Mouse (Mus musculus) testis, adult 2 months (tissue): ENCODE measurements at regions not wholly inside any gene's neighbourhood (a gene's known extent, or its start where the extent isn't known, plus 50 kb on each side); places are given as distances from the start of the nearest gene placed in this dataset.

Experiments used
- H3K27ac ChIP-seq: fragments of 200-500 bp; 2 replicates; pipeline ENCODE4 v1.5.1; 2012; ENCODE audit warnings: low read depth, low read length; ENCODE audit not compliant: control insufficient read depth, insufficient read depth
- H3K27me3 ChIP-seq: fragments of 200-500 bp; 2 replicates; pipeline ENCODE4 v1.6.1; 2012; ENCODE audit warnings: mild to moderate bottlenecking, low read length, moderate library complexity; ENCODE audit not compliant: control insufficient read depth, insufficient read depth
- H3K36me3 ChIP-seq: fragments of 200-500 bp; 2 replicates; pipeline ENCODE4 v1.6.1; 2012; ENCODE audit warnings: mild to moderate bottlenecking, low read length; ENCODE audit not compliant: control insufficient read depth, insufficient read depth
- H3K4me1 ChIP-seq: fragments of 200-500 bp; 2 replicates; pipeline ENCODE4 v1.6.1; 2012; ENCODE audit warnings: low read length; ENCODE audit not compliant: control insufficient read depth, insufficient read depth
- H3K4me3 ChIP-seq: fragments of 200-500 bp; 2 replicates; pipeline ENCODE4 v1.5.1; 2012; ENCODE audit warnings: low read depth, mild to moderate bottlenecking, low read length, moderate library complexity, mixed read lengths; ENCODE audit not compliant: control insufficient read depth
- CTCF ChIP-seq: fragments of 200-500 bp; IDR thresholded peaks from 2 replicates; pipeline ENCODE4 v1.5.1; 2012; ENCODE audit warnings: low read depth, mild to moderate bottlenecking, inconsistent platforms, low read length, moderate library complexity; ENCODE audit not compliant: control insufficient read depth, insufficient read depth, insufficient replicate concordance
- POLR2A ChIP-seq: fragments of 200-500 bp; IDR thresholded peaks from 2 replicates; pipeline ENCODE4 v1.6.1; 2012; ENCODE audit warnings: low read depth, mild to moderate bottlenecking, inconsistent platforms, low read length, moderate library complexity; ENCODE audit not compliant: control insufficient read depth

DNA sequence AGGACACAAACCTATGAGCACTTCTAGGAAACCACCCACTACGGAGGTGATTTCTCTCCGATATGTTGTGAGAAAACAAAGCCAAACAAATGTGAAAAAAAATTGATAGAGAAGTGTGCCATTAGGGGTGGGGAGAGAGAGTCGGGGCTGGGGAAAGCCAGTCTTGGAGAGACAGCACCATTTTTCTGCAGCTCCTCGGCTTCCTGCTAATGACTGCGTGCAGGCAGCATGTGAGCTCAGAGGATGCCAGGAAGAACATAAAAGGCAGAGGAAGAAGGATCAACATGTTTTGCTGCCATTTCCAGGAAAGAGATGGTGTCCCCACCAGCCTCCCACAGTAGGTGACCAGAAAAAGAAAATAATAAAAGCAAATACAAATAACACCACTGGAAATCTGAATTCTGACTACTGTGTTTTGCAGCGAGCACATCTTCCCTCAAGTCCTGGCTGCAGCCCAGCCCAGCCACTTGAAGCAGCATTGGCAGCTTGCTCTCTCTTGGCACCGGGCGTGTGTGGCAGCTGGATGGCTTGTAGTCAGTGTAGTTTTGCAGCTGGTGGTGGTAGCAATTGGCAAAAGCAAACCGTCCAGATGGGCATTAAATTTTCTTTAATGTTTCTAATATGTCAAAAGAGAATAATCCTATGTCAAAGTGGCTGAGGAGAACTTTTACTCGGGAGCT lies 152.9 kb upstream of the 1700066M21Rik start:
- no peak for TF ChIP-seq CTCF
- TF ChIP-seq POLR2A = no peak
- no peaks in the 10 kb centered on the region for H3K27me3 ChIP-seq
- no peaks in the 10 kb centered on the region for H3K36me3 ChIP-seq
- no peak overlapping the region for H3K4me3 ChIP-seq
- no peak overlapping the region for H3K27ac ChIP-seq
- peaks cover 4% of the 10 kb centered on the region for H3K4me1 ChIP-seq

DNA sequence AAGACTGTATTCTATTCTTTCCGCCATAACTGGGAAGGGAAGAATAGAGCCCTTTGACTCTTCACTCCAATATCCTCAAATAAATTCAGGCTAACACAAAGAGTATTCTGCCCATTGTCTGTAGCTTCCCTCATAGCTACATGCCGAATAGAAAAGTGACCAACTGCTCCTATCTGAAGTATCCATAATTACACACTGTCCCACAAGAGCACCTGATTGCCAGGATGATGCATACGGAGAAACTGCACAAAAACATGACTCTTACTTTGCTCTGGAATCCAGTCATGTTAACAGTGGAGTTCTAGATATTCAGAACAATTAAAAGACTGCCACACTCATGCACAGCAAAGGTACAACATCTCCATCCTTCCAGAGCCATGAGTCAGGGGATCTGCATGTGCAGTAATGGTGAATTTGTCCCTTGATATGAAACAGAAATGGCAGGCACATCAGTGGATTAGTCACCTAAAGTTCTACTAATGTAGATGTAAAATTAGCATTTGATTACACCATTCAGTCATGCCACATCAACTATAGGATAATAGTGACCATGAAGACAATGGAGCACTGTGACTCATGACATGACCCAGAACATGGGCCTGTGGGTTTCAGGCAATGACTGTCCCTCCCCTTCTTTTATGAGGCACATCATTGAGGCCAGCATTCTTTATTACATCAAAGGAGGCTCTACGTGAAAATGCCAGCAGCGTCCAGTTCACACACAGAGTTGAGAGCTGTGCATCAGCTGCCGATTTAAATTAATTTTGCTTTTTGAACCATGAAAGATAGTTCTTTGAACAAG lies 133.6 kb upstream of the 1700066M21Rik start:
- TF ChIP-seq CTCF = no peak
- no peak for TF ChIP-seq POLR2A
- Histone ChIP-seq H3K27me3 (no peaks in the 10 kb centered on the region), H3K4me1 (no peaks in the 10 kb centered on the region), H3K4me3 (no peak overlapping the region), H3K27ac (no peak overlapping the region), H3K36me3 (no peaks in the 10 kb centered on the region)

GRCm38 (mm10) chr1:57259626-57260025 lies 117.8 kb upstream of the 1700066M21Rik start:
- Histone ChIP-seq H3K36me3 (no peaks in the 10 kb centered on the region), H3K4me1 (no peaks in the 10 kb centered on the region), H3K4me3 (no peak overlapping the region), H3K27ac (no peak overlapping the region), H3K27me3 (no peaks in the 10 kb centered on the region)
- TF ChIP-seq POLR2A (no peak), CTCF (no peak)

DNA sequence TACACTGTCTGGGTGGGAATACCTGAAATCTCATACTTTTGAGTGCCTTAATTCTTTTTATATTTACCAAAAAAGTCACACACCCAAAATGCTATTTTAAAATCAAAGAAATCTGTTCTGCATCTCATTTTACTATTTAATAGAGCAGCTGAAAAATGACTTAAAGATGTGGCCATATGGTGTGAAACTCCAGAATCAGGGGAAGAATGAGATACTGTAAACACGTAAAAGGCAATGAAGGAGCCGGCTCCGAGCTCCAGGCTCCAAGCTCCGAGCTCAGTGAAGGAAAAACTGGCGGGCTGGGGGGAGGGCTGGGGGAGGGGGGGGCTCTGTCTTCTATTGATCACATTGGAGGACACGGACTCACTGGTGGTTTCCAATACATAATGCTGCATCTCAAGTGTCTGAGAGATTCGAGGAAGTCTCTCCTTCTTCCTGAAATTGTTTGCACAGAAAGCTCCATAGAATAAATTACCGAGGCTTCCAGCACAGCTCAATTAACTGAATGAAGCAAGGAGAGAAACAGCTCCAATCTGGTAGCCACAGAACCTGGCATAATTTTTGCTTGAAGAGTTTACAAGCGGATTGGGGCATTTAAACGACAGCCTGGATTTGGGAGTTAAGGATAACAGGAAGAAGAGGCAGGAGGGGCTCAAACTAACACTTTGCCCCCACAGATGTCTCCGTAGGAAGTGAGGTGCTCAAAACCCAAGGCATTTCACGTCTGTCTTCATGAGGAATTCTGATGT lies 112.2 kb upstream of the 1700066M21Rik start:
- no peak overlapping the region for H3K4me3 ChIP-seq
- H3K36me3 ChIP-seq = no peaks in the 10 kb centered on the region
- H3K4me1 ChIP-seq = no peaks in the 10 kb centered on the region
- TF ChIP-seq POLR2A (no peak), CTCF (no peak)
- no peaks in the 10 kb centered on the region for H3K27me3 ChIP-seq
- no peak overlapping the region for H3K27ac ChIP-seq

DNA sequence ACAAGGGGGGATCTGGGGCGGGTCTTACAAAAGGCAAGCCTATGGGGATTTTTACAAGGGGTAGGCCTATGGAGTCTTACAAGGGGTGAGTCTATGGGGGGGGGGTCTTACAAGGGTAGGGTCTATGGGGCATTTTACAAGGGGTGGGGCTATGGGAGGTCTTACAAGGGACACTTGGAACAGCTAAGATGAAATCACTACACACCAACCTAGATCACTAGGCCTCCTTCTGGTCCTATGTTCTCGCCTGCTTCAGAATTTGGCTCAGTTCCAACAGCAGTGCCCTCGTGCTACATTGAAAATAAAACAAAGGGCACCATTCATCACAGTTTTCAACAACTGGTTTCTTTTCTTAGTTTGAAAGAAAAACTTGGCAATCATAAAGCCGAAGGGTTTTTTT lies 110.7 kb upstream of the 1700066M21Rik start:
- TF ChIP-seq POLR2A (no peak), CTCF (no peak)
- H3K27me3 ChIP-seq = no peaks in the 10 kb centered on the region

GRCm38 (mm10) chr1:57267851-57268250 lies 109.6 kb upstream of the 1700066M21Rik start:
- H3K4me1 ChIP-seq = no peaks in the 10 kb centered on the region
- H3K4me3 ChIP-seq = no peak overlapping the region
- H3K27ac ChIP-seq = no peak overlapping the region
- H3K27me3 ChIP-seq = no peaks in the 10 kb centered on the region
- TF ChIP-seq CTCF (no peak), POLR2A (no peak)
- no peaks in the 10 kb centered on the region for H3K36me3 ChIP-seq

More for the DNA sequence above, 110.7 kb upstream of the 1700066M21Rik start:
- Histone ChIP-seq H3K36me3 (no peaks in the 10 kb centered on the region), H3K4me3 (no peak overlapping the region), H3K4me1 (no peaks in the 10 kb centered on the region), H3K27ac (no peak overlapping the region)
